Mouse (Mus musculus) embryonic fibroblast, embryonic 13.5 days (primary cell): Measurements from ENCODE around the gene Atg4a.

Source experiments
- CTCF ChIP-seq: IDR thresholded peaks from 2 replicates; pipeline ENCODE4 v1.5.1; 2011; ENCODE audit warnings: mild to moderate bottlenecking, control low read depth, low read length, moderate library complexity, borderline replicate concordance; ENCODE audit not compliant: insufficient read depth
- POLR2A ChIP-seq: IDR thresholded peaks from 2 replicates; pipeline ENCODE4 v1.6.1; 2011; ENCODE audit warnings: low read depth, mild to moderate bottlenecking, control low read depth, low read length, moderate library complexity

GRCm38 (mm10) chrX:141149705-141150104 lies 193.0 kb downstream of the Atg4a start:
- TF ChIP-seq CTCF, result no peak
- TF ChIP-seq POLR2A, result no peak
